ENCODE assay signal across 16 mouse cellular contexts in the genomic region with DNA sequence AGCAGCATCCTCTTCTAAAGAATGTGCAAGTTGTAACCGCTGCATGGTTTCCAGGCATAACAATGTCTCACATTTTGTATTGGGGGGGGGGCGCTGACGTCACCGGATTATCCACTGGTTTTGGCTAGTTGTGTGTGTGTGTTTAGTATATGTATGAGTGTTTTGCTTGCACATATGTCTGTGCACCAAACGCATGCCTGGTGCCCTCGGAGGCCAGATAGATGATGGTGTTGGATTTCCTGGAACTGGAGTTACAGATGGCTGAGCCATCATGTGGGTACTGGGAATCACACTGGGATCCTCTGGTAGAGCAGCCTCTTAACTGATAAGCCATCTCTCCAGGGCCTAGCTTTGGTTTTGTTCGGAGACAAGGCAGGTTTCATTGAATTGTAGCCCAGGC. TPM values are rescaled to one million over a fixed set of nuclear protein-coding genes. Genes with fewer than 3 reads are reported as not detected.
DNase-seq lines count a peak whose midpoint lies in the region; ATAC-seq and TF ChIP-seq lines count a peak whose summit lies in the region.
"Had no signal": no experiment of that assay in that cellular context is flagged by ENCODE, and none has a peak within 500 bp of the region (broad histone marks: within the 10 kb centered on the region; RNA-seq: fewer than 3 reads in every experiment).

No protein-coding gene starts in this region.

- H3K4me2 ChIP-seq in hindbrain, embryonic 11.5 days (replicated peaks; ENCODE audit: low read depth, low read length), result peak overlapping the region; percentile 63
- 0 out of 2 replicates have a peak overlapping the region, but pooled peaks have one; percentile 14 for H3K4me2 ChIP-seq in intestine, embryonic 15.5 days (replicated peaks)
- H3K4me2 ChIP-seq in myocyte (ENCODE audit: low read depth), result peak overlapping the region; percentile 95
- no peak overlapping the region for H3K4me2 ChIP-seq in liver, embryonic 12.5 days
- H3K4me2 ChIP-seq: heart, embryonic 12.5 days had no signal

- H3K9ac ChIP-seq in hindbrain, embryonic 11.5 days (ENCODE audit: low read depth, low read length), result no peak overlapping the region
- H3K9ac ChIP-seq in intestine, embryonic 15.5 days, result no peak overlapping the region
- H3K9ac ChIP-seq in liver, embryonic 12.5 days, result no peak overlapping the region
- H3K9ac ChIP-seq: heart, embryonic 12.5 days; limb, embryonic 13.5 days; lung, embryonic 14.5 days had no signal

- peaks cover 86% of the 10 kb centered on the region for H3K79me2 ChIP-seq in myocyte (ENCODE audit: control insufficient read depth, insufficient read depth)

- no peak for DNase-seq in hindbrain, embryonic 11.5 days (ENCODE audit: low spot score)
- no peak for DNase-seq in hindbrain, embryonic 10.5 days (ENCODE audit: low spot score)
- DNase-seq in lung, adult 2 months, result no peak
- no peak for DNase-seq in adipocyte (ENCODE audit: low spot score)
- DNase-seq: cerebellum, adult 2 months; gastrocnemius, postnatal 10 days; kidney, postnatal 25 days; layer of hippocampus, postnatal 36 days; lung, embryonic 14.5 days; thymus, adult 18-20 months had no signal

- H3K27ac ChIP-seq in hindbrain, embryonic 11.5 days (ENCODE audit: low read depth, low read length), result no peak overlapping the region
- no peak overlapping the region for H3K27ac ChIP-seq in hindbrain, embryonic 10.5 days
- no peak overlapping the region for H3K27ac ChIP-seq in intestine, embryonic 15.5 days
- H3K27ac ChIP-seq in liver, embryonic 12.5 days, result no peak overlapping the region
- H3K27ac ChIP-seq: limb, embryonic 13.5 days had no signal

- 82% methylated on average over 7 of the region's 7 CpGs for WGBS in hindbrain, embryonic 11.5 days
- WGBS in hindbrain, embryonic 10.5 days, result 87% methylated on average over 7 of the region's 7 CpGs
- WGBS in intestine, embryonic 15.5 days, result 86% methylated on average over 7 of the region's 7 CpGs
- 82% methylated on average over 7 of the region's 7 CpGs for WGBS in lung, adult 2 months
- WGBS in liver, embryonic 12.5 days (ENCODE audit: insufficient replicate concordance), result 64% methylated on average over 7 of the region's 7 CpGs

- TF ChIP-seq CTCF in lung, adult 2 months (IDR thresholded peaks at IDR 0.05; ENCODE audit: insufficient read depth, low read length), result no peak

- H3ac ChIP-seq in myocyte (ENCODE audit: control insufficient read depth, insufficient read length), result no peak overlapping the region

- H3K36me3 ChIP-seq in hindbrain, embryonic 11.5 days (ENCODE audit: control insufficient read depth, insufficient read depth, low read length), result peaks cover 2% of the 10 kb centered on the region; the same call in 1 of the 2 replicates
- peaks cover 39% of the 10 kb centered on the region for H3K36me3 ChIP-seq in hindbrain, embryonic 10.5 days
- peaks cover 10% of the 10 kb centered on the region for H3K36me3 ChIP-seq in intestine, embryonic 15.5 days
- peaks cover 5% of the 10 kb centered on the region for H3K36me3 ChIP-seq in myocyte (ENCODE audit: control insufficient read depth, insufficient read depth)
- no peaks in the 10 kb centered on the region for H3K36me3 ChIP-seq in liver, embryonic 12.5 days

- no peak overlapping the region; the same call in 1 of the 2 replicates for H3K4me3 ChIP-seq in hindbrain, embryonic 11.5 days (ENCODE audit: low read depth, low read length)
- no peak overlapping the region; the same call in 1 of the 2 replicates for H3K4me3 ChIP-seq in hindbrain, embryonic 10.5 days
- peak overlapping the region; percentile 9; the same call in 1 of the 2 replicates for H3K4me3 ChIP-seq in intestine, embryonic 15.5 days (replicated peaks)
- H3K4me3 ChIP-seq in myocyte, result no peak overlapping the region
- no peak overlapping the region for H3K4me3 ChIP-seq in lung, adult 2 months (replicated peaks; ENCODE audit: extremely low read depth, low read depth, low read length)
- no peak overlapping the region for H3K4me3 ChIP-seq in liver, embryonic 12.5 days
- H3K4me3 ChIP-seq: heart, embryonic 12.5 days had no signal

- 0 out of 2 replicates have a peak, but pooled peaks cover 2% of the 10 kb centered on the region for H3K4me1 ChIP-seq in hindbrain, embryonic 11.5 days (replicated peaks; ENCODE audit: control insufficient read depth, insufficient read depth, low read length)
- H3K4me1 ChIP-seq in hindbrain, embryonic 10.5 days (replicated peaks), result peaks cover 44% of the 10 kb centered on the region
- H3K4me1 ChIP-seq in intestine, embryonic 15.5 days (replicated peaks), result peaks cover 17% of the 10 kb centered on the region; the same call in 1 of the 2 replicates
- H3K4me1 ChIP-seq in lung, adult 2 months (ENCODE audit: control insufficient read depth, insufficient read depth, low read length), result peaks cover 25% of the 10 kb centered on the region
- H3K4me1 ChIP-seq in liver, embryonic 12.5 days, result peaks cover 12% of the 10 kb centered on the region

- no peak for TF ChIP-seq POLR2A in myocyte (IDR thresholded peaks at IDR 0.05; ENCODE audit: insufficient read length, low read depth)
- TF ChIP-seq POLR2A in lung, adult 2 months (IDR thresholded peaks at IDR 0.05; ENCODE audit: borderline replicate concordance, extremely low read depth, low read depth, low read length), result no peak

- no peaks in the 10 kb centered on the region for H3K27me3 ChIP-seq in hindbrain, embryonic 11.5 days (ENCODE audit: control insufficient read depth, insufficient read depth, low read length)
- no peaks in the 10 kb centered on the region for H3K27me3 ChIP-seq in hindbrain, embryonic 10.5 days (ENCODE audit: insufficient read depth, poor library complexity, severe bottlenecking)
- no peaks in the 10 kb centered on the region for H3K27me3 ChIP-seq in intestine, embryonic 15.5 days (replicated peaks)
- H3K27me3 ChIP-seq in myocyte (ENCODE audit: control insufficient read depth, insufficient read depth, insufficient read length), result no peaks in the 10 kb centered on the region
- H3K27me3 ChIP-seq in liver, embryonic 12.5 days (replicated peaks), result peaks cover 47% of the 10 kb centered on the region
- H3K27me3 ChIP-seq: heart, embryonic 12.5 days; limb, embryonic 13.5 days had no signal

- ATAC-seq in hindbrain, embryonic 11.5 days (ENCODE audit: low FRiP score), result no peak
- no peak for ATAC-seq in intestine, embryonic 15.5 days
- no peak for ATAC-seq in liver, embryonic 12.5 days
- ATAC-seq: inflammation-experienced regulatory T-cells, adult 6 months had no signal

- H3K9me3 ChIP-seq in hindbrain, embryonic 11.5 days (ENCODE audit: control insufficient read depth, low read length), result no peaks in the 10 kb centered on the region
- no peaks in the 10 kb centered on the region for H3K9me3 ChIP-seq in hindbrain, embryonic 10.5 days
- no peaks in the 10 kb centered on the region for H3K9me3 ChIP-seq in intestine, embryonic 15.5 days
- H3K9me3 ChIP-seq in liver, embryonic 12.5 days (replicated peaks), result no peaks in the 10 kb centered on the region
- H3K9me3 ChIP-seq: heart, embryonic 12.5 days; limb, embryonic 13.5 days had no signal

TF ChIP-seq in myocyte, 11 proteins besides CTCF, POLR2A, EP300 and RAD21:
- TF ChIP-seq USF1 (IDR thresholded peaks at IDR 0.05; ENCODE audit: low read depth) (no peak), SRF (IDR thresholded peaks at IDR 0.05; ENCODE audit: control insufficient read depth, insufficient read length, low read depth) (no peak), E2F4 (IDR thresholded peaks at IDR 0.05; ENCODE audit: insufficient read depth) (no peak), MYOG (IDR thresholded peaks at IDR 0.05; ENCODE audit: control insufficient read depth in 1 of 3, insufficient read depth in 1 of 3, insufficient read length in 2 of 3, low read depth in 2 of 3) (no peak), TCF12 (IDR thresholded peaks at IDR 0.05; ENCODE audit: insufficient read depth, poor library complexity, severe bottlenecking) (no peak), MYOD1 (IDR thresholded peaks at IDR 0.05; ENCODE audit: control insufficient read depth in 1 of 3, insufficient read length in 2 of 3, low read depth in 2 of 3) (no peak), CEBPB (IDR thresholded peaks at IDR 0.05; ENCODE audit: insufficient read depth, poor library complexity, severe bottlenecking) (no peak), REST (IDR thresholded peaks at IDR 0.05; ENCODE audit: insufficient read depth, insufficient read length) (no peak), MAX (IDR thresholded peaks at IDR 0.05; ENCODE audit: low read depth) (no peak), TCF3 (IDR thresholded peaks at IDR 0.05; ENCODE audit: insufficient read length, low read depth) (no peak), POLR2AphosphoS2 (IDR thresholded peaks at IDR 0.05; ENCODE audit: insufficient read length, low read depth) (no peak)

RNA-seq across cellular contexts. Expression of gene Rgmb, which starts 8.5 kb away (rescaled TPM):
- 102 and 107 TPM in 2 replicates for polyA plus RNA-seq in hindbrain, embryonic 11.5 days (2014; fragmentation: Nextera tagmentation; extraction: Ambion mirVana)
- 29.3 and 75.7 TPM in 2 replicates for polyA plus RNA-seq in hindbrain, embryonic 10.5 days (2016; fragmentation: Nextera tagmentation; extraction: Ambion mirVana)
- polyA plus RNA-seq in intestine, embryonic 15.5 days (2015; fragmentation: Nextera tagmentation; extraction: Ambion mirVana), result 30.5 and 32.5 TPM in 2 replicates
- polyA plus RNA-seq in myocyte (2012; fragmentation: generic; extraction: Trizol), result 13.8 TPM
- polyA plus RNA-seq in lung, adult 2 months (2012; rRNA removed), result 41.4 and 65.1 TPM in 2 replicates
- polyA plus RNA-seq in liver, embryonic 12.5 days (2016; fragmentation: Nextera tagmentation; extraction: Ambion mirVana), result 2.7 and 3.1 TPM in 2 replicates
